16 mouse cellular contexts compared by ENCODE assay signal in genomic region chr1:98068177-98068576, GRCm38 (mm10).
"Had no signal": no experiment of that assay in that cellular context is flagged by ENCODE, and none has a peak within 500 bp of the region (broad histone marks: within the 10 kb centered on the region; RNA-seq: fewer than 3 reads in every experiment).

No protein-coding gene starts in this region.

- H3K9me3 ChIP-seq: neural tube, embryonic 13.5 days; neural tube, embryonic 15.5 days; stomach, embryonic 15.5 days had no signal

- H3K27ac ChIP-seq: neural tube, embryonic 13.5 days; neural tube, embryonic 15.5 days; stomach, embryonic 15.5 days; stomach, postnatal 0 days had no signal

- H3K9ac ChIP-seq: neural tube, embryonic 13.5 days; neural tube, embryonic 15.5 days; stomach, embryonic 15.5 days had no signal

- H3K4me2 ChIP-seq: neural tube, embryonic 13.5 days; neural tube, embryonic 15.5 days; stomach, embryonic 15.5 days had no signal

- DNase-seq: retina, postnatal 1 day; right cerebral cortex, adult 18-20 months; right cerebral cortex, postnatal 14 days; right cerebral cortex, postnatal 25 days; right cerebral cortex, postnatal 4 days; spleen, adult 18-20 months; thymus, adult 18-20 months; thymus, adult 2 months; thymus, postnatal 14 days; thymus, postnatal 25 days; thymus, postnatal 36 days; thymus, postnatal 4 days had no signal

- H3K4me1 ChIP-seq: stomach, embryonic 15.5 days had no signal

- H3K36me3 ChIP-seq: neural tube, embryonic 13.5 days; neural tube, embryonic 15.5 days; stomach, embryonic 15.5 days had no signal

- H3K27me3 ChIP-seq: neural tube, embryonic 13.5 days; neural tube, embryonic 15.5 days; stomach, embryonic 15.5 days had no signal

- H3K4me3 ChIP-seq: neural tube, embryonic 13.5 days; neural tube, embryonic 15.5 days; stomach, embryonic 15.5 days had no signal
